In the genomic region with DNA sequence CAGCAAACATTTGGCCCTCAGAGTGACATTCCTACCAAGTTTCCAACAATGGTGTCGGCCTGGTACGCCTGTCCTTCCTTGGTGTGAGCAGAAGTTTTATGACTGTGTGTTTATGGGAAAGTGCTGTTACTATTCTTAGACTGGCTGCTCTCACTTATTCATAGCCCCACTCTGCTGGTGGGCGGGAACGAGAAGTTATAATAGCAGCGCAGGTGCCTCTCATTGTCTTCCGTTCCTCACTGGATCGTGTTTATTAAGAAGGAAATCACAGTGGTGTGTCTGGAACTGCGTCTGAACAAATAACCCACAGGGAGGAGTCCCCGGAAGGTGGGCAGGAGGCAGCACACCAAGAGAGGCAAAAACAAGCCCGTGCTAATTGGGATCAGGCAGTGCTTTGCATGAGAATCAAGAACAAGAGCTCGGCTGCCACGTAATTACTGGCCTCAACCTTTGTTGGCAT, we compare ENCODE assay signal across 12 mouse cellular contexts.
DNase-seq lines count a peak whose midpoint lies in the region; ATAC-seq and TF ChIP-seq lines count a peak whose summit lies in the region.
"Had no signal": no experiment of that assay in that cellular context is flagged by ENCODE, and none has a peak within 500 bp of the region (broad histone marks: within the 10 kb centered on the region; RNA-seq: fewer than 3 reads in every experiment).

No protein-coding gene starts in this region.

- H3K36me3 ChIP-seq in spleen, adult 2 months (ENCODE audit: control insufficient read depth, insufficient read depth, low read length): no peaks in the 10 kb centered on the region
- H3K36me3 ChIP-seq: embryonic facial prominence, embryonic 15.5 days had no signal

- WGBS in spleen, adult 2 months: 16% methylated on average over 12 of the region's 12 CpGs

- no peak for TF ChIP-seq CTCF in spleen, adult 2 months (IDR thresholded peaks at IDR 0.05; ENCODE audit: extremely low read depth, insufficient read depth, insufficient read length, insufficient replicate concordance)

- peak; percentile 52 to 55; a peak in 2 of 4 replicates for ATAC-seq in hematopoietic stem cell, adult 5-6 weeks (replicated peaks in 1 of 2; ENCODE audit: insufficient read depth in 1 of 2, low FRiP score in 2 of 2, low TSS enrichment in 1 of 2, low read depth in 1 of 2, poor library complexity in 2 of 2, severe bottlenecking in 2 of 2)
- ATAC-seq: liver, postnatal 0 days had no signal

- H3K27ac ChIP-seq in spleen, adult 2 months (ENCODE audit: insufficient read depth, low read length): no peak overlapping the region
- H3K27ac ChIP-seq: embryonic facial prominence, embryonic 15.5 days had no signal

- DNase-seq in embryo, embryonic 10.5 days (ENCODE audit: low spot score): peak; percentile 5
- no peak for DNase-seq in embryo, embryonic 9.5 days (ENCODE audit: extremely low spot score)
- DNase-seq in spleen, adult 2 months (ENCODE audit: low read depth in 1 of 2, low spot score in 2 of 2): peak; percentile 9
- DNase-seq in spleen, adult 18-20 months: no peak
- peak; percentile 21 for DNase-seq in thymus, postnatal 4 days
- no peak for DNase-seq in layer of hippocampus, postnatal 10 days (ENCODE audit: low spot score in 2 of 2)
- no peak for DNase-seq in embryo, embryonic 10 days (ENCODE audit: low spot score)
- DNase-seq: adrenal gland, postnatal 25 days; kidney, adult 8-10 months; liver, postnatal 0 days had no signal

- peaks cover 14% of the 10 kb centered on the region; the same call in 1 of the 2 replicates for H3K4me1 ChIP-seq in spleen, adult 2 months (ENCODE audit: control insufficient read depth, insufficient read depth, insufficient read length)

- H3K27me3 ChIP-seq in spleen, adult 2 months (ENCODE audit: control insufficient read depth, insufficient read depth, low read length): no peaks in the 10 kb centered on the region

- TF ChIP-seq POLR2A in spleen, adult 2 months (IDR thresholded peaks at IDR 0.05; ENCODE audit: low read depth, low read length): no peak

- H3K4me3 ChIP-seq in spleen, adult 2 months (ENCODE audit: extremely low read depth, insufficient read depth, insufficient read length): no peak overlapping the region
- H3K4me3 ChIP-seq: embryonic facial prominence, embryonic 15.5 days had no signal

Comparison
In these comparisons a context has a peak if more than half of its experiments do, and no peak if none do; other contexts are left out.
1. DNase-seq: peak in embryo, embryonic 10.5 days (single experiment), spleen, adult 2 months (2 of 2) and thymus, postnatal 4 days (single experiment); none in embryo, embryonic 9.5 days (single experiment), spleen, adult 18-20 months (0 of 2), layer of hippocampus, postnatal 10 days (0 of 2) and embryo, embryonic 10 days (single experiment).